Mouse (Mus musculus) lung, adult 2 months (tissue): ENCODE measurements at regions not wholly inside any gene's neighbourhood (a gene's known extent, or its start where the extent isn't known, plus 50 kb on each side); places are given as distances from the start of the nearest gene placed in this dataset.

Experiments
- CTCF ChIP-seq: fragments of 200-500 bp; IDR thresholded peaks from 2 replicates; pipeline ENCODE4 v1.5.1; 2011; ENCODE audit warnings: mild to moderate bottlenecking, low read length, control low read depth; ENCODE audit not compliant: insufficient read depth
- POLR2A ChIP-seq: fragments of 200-500 bp; IDR thresholded peaks from 2 replicates; pipeline ENCODE4 v1.6.1; 2011; ENCODE audit warnings: low read depth, mild to moderate bottlenecking, control low read depth, low read length, borderline replicate concordance; ENCODE audit errors: extremely low read depth

- TF ChIP-seq CTCF (no peak), POLR2A (no peak)
Measured at GRCm38 (mm10) chr2:116769186-116769585, 109.3 kb upstream of the Tmco5 start.
